Mouse (Mus musculus): ENCODE results near the gene Isg20l2. TPM values are rescaled to one million over a fixed set of nuclear protein-coding genes. Genes with fewer than 3 reads are reported as not detected.

The Isg20l2 gene
- polyA plus RNA-seq (2012; fragmentation: generic; extraction: Trizol) = 10 to 100 TPM in 1 of 2 experiments, 1 to 10 TPM in 1; 3.8 to 16.4 TPM

DNA sequence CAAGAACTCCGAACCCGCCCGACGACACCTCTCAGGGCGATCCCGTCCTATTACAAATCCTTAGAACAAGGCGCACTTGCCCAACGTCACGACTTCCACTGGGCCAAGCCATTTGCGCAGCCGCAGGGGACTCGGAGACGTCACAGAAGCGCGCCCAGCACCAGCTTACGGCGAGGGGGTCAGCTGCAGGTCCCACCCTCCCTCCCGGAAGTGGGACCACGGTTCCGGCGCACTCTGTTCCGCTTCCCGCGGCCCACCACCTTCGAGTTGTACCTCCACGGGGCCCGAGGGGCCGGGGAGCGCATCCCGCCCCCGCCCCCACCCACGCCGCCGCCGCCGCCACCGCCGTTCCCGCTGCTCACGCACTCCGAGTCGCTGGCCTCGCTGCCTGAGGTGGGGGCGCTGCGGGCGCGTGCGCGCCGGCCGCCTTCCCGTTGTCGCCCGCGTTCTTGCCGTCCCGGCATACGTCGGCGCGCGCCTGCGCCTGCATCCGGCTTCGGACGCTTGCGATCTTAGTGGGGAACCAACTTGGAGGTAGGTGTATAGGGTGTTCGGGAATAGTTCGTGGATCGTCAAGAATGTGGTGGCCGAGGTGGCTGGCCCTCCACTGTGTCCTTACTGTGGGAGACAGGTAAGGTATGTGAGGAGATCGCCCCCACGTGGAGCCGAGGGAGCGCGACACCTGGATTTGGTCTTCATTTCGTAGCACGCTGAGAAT, at the start of gene Isg20l2, which contains the start of gene Rrnad1:
Gene Isg20l2 (plus strand): TSS at position 237 of the 718 bp plus-strand sequence.
Gene Rrnad1 (minus strand): TSS at position 640 of the 718 bp plus-strand sequence.

DNA sequence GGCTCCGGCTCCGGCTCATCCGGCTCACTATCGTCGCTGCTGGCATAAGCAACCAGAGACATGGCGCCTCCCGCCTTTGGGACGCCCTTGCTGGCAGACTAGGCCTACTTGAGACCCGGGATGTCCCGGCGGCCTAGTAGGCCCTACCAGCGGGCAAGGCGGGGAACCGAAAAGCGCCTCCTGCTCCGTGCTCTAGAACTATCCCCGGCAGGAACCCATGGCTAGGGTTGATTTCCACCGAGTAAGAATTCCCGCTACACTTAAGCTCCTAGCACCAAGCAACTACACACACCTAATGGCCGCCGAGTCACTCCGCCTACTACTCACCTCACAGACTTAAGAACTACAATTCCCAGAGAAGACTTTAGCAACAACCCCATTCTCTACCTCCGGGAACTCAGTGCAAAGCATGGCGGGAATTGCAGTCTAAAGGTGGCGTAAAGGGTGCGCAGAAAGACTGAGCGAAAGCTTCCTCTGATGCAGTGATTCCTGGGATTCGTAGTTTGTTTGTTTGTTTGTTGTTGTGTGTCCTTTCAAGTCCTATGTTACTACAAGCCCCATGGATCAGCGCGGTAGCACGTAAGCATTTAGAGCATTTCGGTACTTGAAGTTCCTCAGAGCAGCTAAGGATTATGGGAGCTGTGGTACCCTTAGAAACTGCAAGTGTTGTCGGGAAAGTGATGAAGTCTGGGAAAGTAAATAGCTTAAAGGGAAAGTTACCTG, 44.7 kb upstream of the Isg20l2 start, which contains the start of gene Prcc:
Gene Prcc (minus strand): TSS at position 328 of the 723 bp plus-strand sequence.

GRCm38 (mm10) chr3:87905880-87906485, 24.1 kb upstream of the Isg20l2 start, which contains the start of gene Hdgf:
TSS of gene Hdgf (plus strand) at chr3:87906321.

GRCm38 (mm10) chr3:87919336-87920108, 10.6 kb upstream of the Isg20l2 start, which contains the start of gene Mrpl24:
TSS of gene Mrpl24 (plus strand) at chr3:87919506.

DNA sequence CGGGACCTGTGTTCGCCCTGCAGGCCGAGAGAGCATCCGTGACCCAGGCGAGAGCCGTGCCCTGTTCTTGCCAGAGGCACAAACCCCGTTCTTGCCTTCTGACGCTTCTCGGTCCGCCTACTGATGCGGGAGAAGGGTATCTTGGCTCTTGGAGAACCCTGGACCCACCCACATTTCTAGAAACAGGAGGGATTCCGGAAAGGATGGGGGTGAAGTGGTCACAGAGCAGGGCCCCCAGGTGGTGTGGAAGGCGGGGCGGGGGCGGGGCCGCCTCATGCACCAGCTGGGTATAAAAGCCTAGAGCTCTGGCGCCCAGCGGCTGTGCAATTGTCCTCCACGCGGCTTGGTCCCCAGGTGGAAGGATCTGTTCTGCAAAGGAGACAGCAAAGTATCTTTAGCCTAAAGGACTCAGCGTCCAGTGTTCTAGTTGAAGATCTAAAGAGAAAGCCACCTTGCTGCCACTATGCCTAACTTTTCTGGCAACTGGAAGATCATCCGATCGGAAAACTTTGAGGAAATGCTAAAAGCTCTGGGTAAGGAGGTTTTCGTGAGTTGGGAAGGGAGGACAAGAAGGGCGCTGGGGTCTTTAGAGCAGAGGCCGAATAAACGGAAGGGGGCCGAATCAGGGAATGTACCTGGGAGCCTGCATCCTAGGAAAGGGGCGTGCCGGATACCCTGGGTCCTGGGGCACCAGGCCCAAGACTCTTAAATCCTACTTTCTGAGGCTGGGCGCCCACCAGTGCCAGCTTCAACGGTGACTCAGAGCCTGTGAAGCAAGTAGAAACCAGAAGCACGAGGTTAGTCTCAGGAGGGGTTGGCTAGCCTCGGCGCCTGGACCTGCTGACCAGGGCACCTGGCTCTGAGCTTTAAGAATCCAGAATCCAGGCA, 18.5 kb downstream of the Isg20l2 start, which contains the start of gene Crabp2:
Gene Crabp2 (plus strand): TSS at position 289 of the 888 bp plus-strand sequence.

DNA sequence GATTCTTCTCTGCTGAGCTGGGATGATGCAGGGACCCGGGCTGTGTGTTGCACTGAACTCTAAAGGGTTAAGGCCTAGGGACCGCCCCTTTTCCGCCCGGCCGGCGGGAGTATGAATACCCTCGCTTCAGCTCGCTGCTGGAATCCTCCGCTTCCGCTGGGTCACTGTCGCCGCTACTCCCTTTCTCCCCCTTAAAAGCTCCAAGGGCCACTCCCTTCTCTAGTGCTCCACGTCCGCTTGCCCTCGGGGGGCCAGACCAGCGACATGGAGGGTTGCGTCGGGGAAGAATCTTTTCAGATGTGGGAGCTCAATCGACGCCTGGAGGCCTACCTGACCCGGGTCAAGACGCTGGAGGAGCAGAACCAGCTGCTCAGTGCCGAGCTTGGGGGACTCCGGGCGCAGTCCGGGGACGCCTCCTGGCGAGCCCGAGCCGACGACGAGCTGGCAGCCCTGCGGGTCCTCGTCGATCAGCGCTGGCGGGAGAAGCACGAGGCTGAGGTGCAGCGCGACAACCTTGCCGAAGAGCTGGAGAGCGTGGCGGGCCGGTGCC, 40.9 kb downstream of the Isg20l2 start, which contains the start of gene Nes:
Gene Nes (plus strand): TSS at position 140 of the 550 bp plus-strand sequence.

Other genes starting within 250 kb of the Isg20l2 start
- gene Lrrc71, start 181.7 kb upstream of the Isg20l2 start, polyA plus RNA-seq (2012; fragmentation: generic; extraction: Trizol) = under 1 TPM; 0.28 to 0.38 TPM
- gene Ntrk1, start 135.2 kb upstream of the Isg20l2 start, polyA plus RNA-seq (2012; fragmentation: generic; extraction: Trizol) = not detected
- gene Insrr, start 133.4 kb upstream of the Isg20l2 start, polyA plus RNA-seq (2012; fragmentation: generic; extraction: Trizol) = not detected
- gene Pear1, start 106.0 kb upstream of the Isg20l2 start, polyA plus RNA-seq (2012; fragmentation: generic; extraction: Trizol) = 10 to 100 TPM; 13.4 to 32.4 TPM
- under 1 TPM in 1 of 2 experiments, not detected in 1; 0.01 TPM for gene Sh2d2a, start 83.6 kb upstream of the Isg20l2 start, polyA plus RNA-seq (2012; fragmentation: generic; extraction: Trizol)
- gene Prcc, start 44.7 kb upstream of the Isg20l2 start, polyA plus RNA-seq (2012; fragmentation: generic; extraction: Trizol) = 10 to 100 TPM; 30.7 to 50.3 TPM
- gene Hdgf, start 24.0 kb upstream of the Isg20l2 start, polyA plus RNA-seq (2012; fragmentation: generic; extraction: Trizol) = 100 to 1,000 TPM; 155 to 249 TPM
- gene Mrpl24, start 10.8 kb upstream of the Isg20l2 start, polyA plus RNA-seq (2012; fragmentation: generic; extraction: Trizol) = 10 to 100 TPM; 55.0 to 92.7 TPM
- 1 to 10 TPM; 1.3 to 9.6 TPM for gene Rrnad1, start 403 bp downstream of the Isg20l2 start, polyA plus RNA-seq (2012; fragmentation: generic; extraction: Trizol)
- gene Crabp2, start 18.4 kb downstream of the Isg20l2 start, polyA plus RNA-seq (2012; fragmentation: generic; extraction: Trizol) = 1 to 10 TPM; 1.8 to 6.7 TPM
- 1 to 10 TPM; 1.6 to 1.9 TPM for gene Nes, start 40.8 kb downstream of the Isg20l2 start, polyA plus RNA-seq (2012; fragmentation: generic; extraction: Trizol)
- gene Bcan, start 69.9 kb downstream of the Isg20l2 start, polyA plus RNA-seq (2012; fragmentation: generic; extraction: Trizol) = not detected
- gene Hapln2, start 97.3 kb downstream of the Isg20l2 start, polyA plus RNA-seq (2012; fragmentation: generic; extraction: Trizol) = not detected
- gene Gpatch4, start 112.8 kb downstream of the Isg20l2 start, polyA plus RNA-seq (2012; fragmentation: generic; extraction: Trizol) = 1 to 10 TPM; 8.1 to 8.2 TPM
- gene Naxe, start 128.2 kb downstream of the Isg20l2 start, polyA plus RNA-seq (2012; fragmentation: generic; extraction: Trizol) = 100 to 1,000 TPM; 274 to 276 TPM
- under 1 TPM in 1 of 2 experiments, not detected in 1; 0.05 TPM for gene Ttc24, start 148.0 kb downstream of the Isg20l2 start, polyA plus RNA-seq (2012; fragmentation: generic; extraction: Trizol)
- 10 to 100 TPM; 24.1 to 30.5 TPM for gene Iqgap3, start 151.7 kb downstream of the Isg20l2 start, polyA plus RNA-seq (2012; fragmentation: generic; extraction: Trizol)
- gene Mef2d, start 212.1 kb downstream of the Isg20l2 start, polyA plus RNA-seq (2012; fragmentation: generic; extraction: Trizol) = 10 to 100 TPM in 1 of 2 experiments, 1 to 10 TPM in 1; 7.3 to 18.8 TPM

Data from C3H10T1/2 (cell line).